Mouse (Mus musculus) kidney, embryonic 14.5 days (tissue): ENCODE data around the gene Ndufaf8. TPM values are rescaled to one million over a fixed set of nuclear protein-coding genes. Genes with fewer than 3 reads are reported as not detected.

Experiments used
- ATAC-seq: fragments of 200-750 bp; cut with Nextera tagmentation; 2 replicates; pipeline ENCODE4 v1.8.0; 2017; ENCODE audit warnings: moderate number of reproducible peaks, mild to moderate bottlenecking, moderate TSS enrichment, moderate library complexity; ENCODE audit not compliant: low FRiP score, low TSS enrichment
- H3K27ac ChIP-seq: fragments of 300-500 bp; sonication (generic); 2 replicates; pipeline ENCODE4 v1.5.1; 2014; ENCODE audit warnings: low read depth, mild to moderate bottlenecking, low read length, moderate library complexity, mixed read lengths
- H3K27me3 ChIP-seq: fragments of 300-500 bp; sonication (generic); 2 replicates; pipeline ENCODE4 v1.6.1; 2014; ENCODE audit warnings: mild to moderate bottlenecking, low read length; ENCODE audit not compliant: control insufficient read depth, insufficient read depth
- H3K36me3 ChIP-seq: fragments of 300-500 bp; sonication (generic); 2 replicates; pipeline ENCODE4 v1.6.1; 2014; ENCODE audit warnings: low read length, mixed read lengths; ENCODE audit not compliant: control insufficient read depth, insufficient read depth
- H3K4me1 ChIP-seq: fragments of 300-500 bp; sonication (generic); 2 replicates; pipeline ENCODE4 v1.6.1; 2014; ENCODE audit warnings: low read length, mixed read lengths; ENCODE audit not compliant: control insufficient read depth, insufficient read depth
- H3K4me2 ChIP-seq: fragments of 300-500 bp; sonication (generic); replicated peaks from 2 replicates; pipeline ENCODE4 v1.6.1; 2014; ENCODE audit warnings: low read depth, mild to moderate bottlenecking, low read length
- H3K4me3 ChIP-seq: fragments of 300-500 bp; sonication (generic); 2 replicates; pipeline ENCODE4 v1.5.1; 2014; ENCODE audit warnings: mild to moderate bottlenecking, low read length
- H3K9ac ChIP-seq: fragments of 300-500 bp; sonication (generic); 2 replicates; pipeline ENCODE4 v1.6.1; 2014; ENCODE audit warnings: low read depth, mild to moderate bottlenecking, low read length, moderate library complexity
- H3K9me3 ChIP-seq: fragments of 300-500 bp; sonication (generic); 2 replicates; pipeline ENCODE4 v1.6.1; 2016; ENCODE audit warnings: low read length; ENCODE audit not compliant: control insufficient read depth
- WGBS: fragments of 180-500 bp; shearing (Covaris S2); extraction: QIAGEN DNeasy Blood & Tissue Kit; methylation state at CpG from one replicate; pipeline ENCODE4 v1.1.7; 2014; 5-methylcytosine and 5-hydroxymethylcytosine counted together
- polyA plus RNA-seq: library from polyadenylated mRNA; unstranded; fragments of >200 nt; fragmentation: Nextera tagmentation; extraction: Ambion mirVana; gene quantifications from 2 replicates; pipeline ENCODE4 v1.2.1, GENCODE M21; 2014

Ndufaf8 gene
- polyA plus RNA-seq, 1 experiment from 2014 or later = 97.3 TPM

DNA sequence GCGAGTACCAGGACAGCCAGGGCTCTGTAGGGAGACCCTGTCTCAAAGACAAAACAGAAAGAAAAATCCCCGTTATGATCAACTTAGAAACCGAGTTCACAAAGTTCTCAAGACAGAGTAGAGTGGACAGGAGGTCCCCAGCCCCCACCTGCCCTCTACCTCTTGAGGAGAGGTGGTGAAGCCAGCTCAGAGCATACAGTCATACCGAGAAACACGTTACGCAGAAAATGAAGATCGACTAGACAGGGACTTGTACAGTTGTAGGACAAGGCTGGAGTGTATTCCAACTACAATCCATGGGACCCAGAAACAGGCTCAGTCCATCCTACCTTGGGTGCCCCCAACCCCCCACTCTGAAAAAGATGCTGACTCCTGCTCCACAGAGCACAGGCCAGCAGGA lies 20.4 kb downstream of the Ndufaf8 start:
- H3K9me3 ChIP-seq = no peaks in the 10 kb centered on the region
- no peak for ATAC-seq
- H3K4me3 ChIP-seq = no peak overlapping the region
- no peaks in the 10 kb centered on the region for H3K4me1 ChIP-seq
- H3K27me3 ChIP-seq = no peaks in the 10 kb centered on the region
- peaks cover 30% of the 10 kb centered on the region for H3K36me3 ChIP-seq
- no peak overlapping the region for H3K27ac ChIP-seq
- 91% methylated on average over 7 of the region's 7 CpGs for WGBS
- no peak overlapping the region for H3K4me2 ChIP-seq
- no peak overlapping the region for H3K9ac ChIP-seq

DNA sequence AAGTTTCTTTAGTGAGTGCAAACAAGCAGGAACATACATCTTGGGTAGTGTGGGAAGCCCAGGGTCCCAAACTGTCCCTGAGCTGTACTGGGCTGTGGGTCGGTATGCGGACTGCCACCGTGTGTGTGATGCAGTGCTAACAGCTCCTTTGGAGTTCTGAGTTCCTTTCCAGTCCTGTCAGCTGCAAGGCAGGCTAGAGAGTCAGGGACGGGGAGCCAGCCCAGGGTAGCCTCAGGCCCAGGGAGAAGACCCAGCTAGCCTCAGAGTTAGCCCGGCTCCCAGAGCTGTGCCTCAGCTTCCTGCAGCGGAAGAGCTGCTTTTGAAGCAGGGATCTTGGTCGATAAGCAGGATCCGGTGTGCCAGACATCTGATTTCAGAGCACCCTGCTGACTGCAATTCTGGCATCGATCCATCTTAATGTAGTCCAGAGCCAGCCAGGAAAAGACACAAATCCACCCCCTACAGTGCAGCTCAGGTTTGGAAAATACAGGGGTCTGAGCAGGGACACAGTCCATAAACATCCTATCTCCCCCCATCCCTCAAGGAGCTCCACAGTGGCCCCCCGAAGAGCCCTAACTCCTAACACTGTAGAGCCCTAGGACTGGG lies 21.3 kb downstream of the Ndufaf8 start:
- ATAC-seq = no peak
- Histone ChIP-seq H3K4me1 (no peaks in the 10 kb centered on the region), H3K9me3 (no peaks in the 10 kb centered on the region), H3K9ac (no peak overlapping the region), H3K36me3 (peaks cover 30% of the 10 kb centered on the region), H3K27me3 (no peaks in the 10 kb centered on the region), H3K4me2 (no peak overlapping the region), H3K4me3 (no peak overlapping the region), H3K27ac (no peak overlapping the region)
- WGBS = 90% methylated on average over 10 of the region's 10 CpGs

DNA sequence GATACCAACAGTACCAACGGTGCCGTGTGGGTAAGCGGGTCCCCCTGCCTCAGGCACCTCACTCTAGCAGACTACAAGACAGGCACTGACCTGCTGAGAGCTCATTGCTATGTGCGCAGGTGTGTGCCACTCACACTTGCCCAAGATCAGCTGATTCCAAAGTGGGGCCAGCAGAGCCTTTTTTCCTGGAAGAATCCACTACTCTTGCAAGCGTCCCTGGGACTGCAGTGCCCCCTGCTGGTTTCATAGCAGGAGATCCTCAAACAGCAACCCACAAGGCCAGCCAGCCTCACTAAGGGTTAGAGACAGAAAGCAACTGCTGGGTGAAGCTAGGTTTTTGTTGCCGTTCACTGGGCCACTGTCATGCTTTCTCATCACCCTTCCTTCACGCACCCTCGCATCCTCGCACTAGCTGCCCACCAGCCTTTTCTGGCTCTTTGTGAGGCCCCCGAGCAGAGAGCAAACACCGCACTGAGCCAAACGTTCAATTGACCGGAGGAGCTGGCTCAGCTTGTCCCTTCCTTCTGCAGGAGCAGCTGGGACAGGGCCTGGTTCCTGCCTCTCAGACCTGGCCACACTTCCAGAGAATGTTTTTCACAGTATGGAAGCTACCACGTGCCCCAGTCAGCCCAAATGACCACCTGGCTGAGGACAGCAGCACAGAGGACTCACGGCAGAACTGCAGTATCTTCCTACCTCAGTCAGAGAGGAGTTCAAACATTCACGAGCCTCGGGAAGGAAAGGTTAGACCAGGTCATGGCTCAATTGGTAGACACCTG lies 22.1 kb downstream of the Ndufaf8 start:
- H3K27ac ChIP-seq = no peak overlapping the region
- no peak for ATAC-seq
- H3K9me3 ChIP-seq = no peaks in the 10 kb centered on the region
- H3K27me3 ChIP-seq = no peaks in the 10 kb centered on the region
- H3K9ac ChIP-seq = no peak overlapping the region
- H3K4me1 ChIP-seq = no peaks in the 10 kb centered on the region
- H3K4me2 ChIP-seq = no peak overlapping the region
- WGBS = 80% methylated on average over 17 of the region's 17 CpGs
- H3K4me3 ChIP-seq = no peak overlapping the region
- H3K36me3 ChIP-seq = peaks cover 28% of the 10 kb centered on the region

DNA sequence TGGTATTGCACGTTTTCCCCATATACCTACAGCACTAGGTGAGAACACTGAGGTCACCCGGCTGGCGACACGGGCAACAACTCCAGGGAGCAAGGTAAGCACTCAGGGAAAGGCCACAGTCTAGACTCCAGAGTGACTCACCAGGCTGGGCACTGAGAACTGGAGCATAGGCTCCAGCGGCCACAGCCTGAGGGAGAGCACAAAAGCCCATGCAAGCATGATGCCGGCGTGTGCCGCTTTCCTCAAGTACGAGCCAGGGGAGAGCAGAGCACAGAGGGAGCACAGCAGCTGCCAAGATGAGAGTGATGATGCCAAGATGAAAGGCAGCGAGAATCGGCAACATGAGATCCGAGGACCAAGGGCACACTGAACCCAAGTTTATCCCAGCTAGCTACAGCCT lies 23.4 kb downstream of the Ndufaf8 start:
- Histone ChIP-seq H3K4me3 (no peak overlapping the region), H3K27ac (no peak overlapping the region), H3K4me1 (no peaks in the 10 kb centered on the region), H3K9ac (no peak overlapping the region), H3K4me2 (no peak overlapping the region), H3K9me3 (no peaks in the 10 kb centered on the region), H3K36me3 (peaks cover 24% of the 10 kb centered on the region), H3K27me3 (no peaks in the 10 kb centered on the region)
- 80% methylated on average over 12 of the region's 12 CpGs for WGBS
- ATAC-seq = no peak

DNA sequence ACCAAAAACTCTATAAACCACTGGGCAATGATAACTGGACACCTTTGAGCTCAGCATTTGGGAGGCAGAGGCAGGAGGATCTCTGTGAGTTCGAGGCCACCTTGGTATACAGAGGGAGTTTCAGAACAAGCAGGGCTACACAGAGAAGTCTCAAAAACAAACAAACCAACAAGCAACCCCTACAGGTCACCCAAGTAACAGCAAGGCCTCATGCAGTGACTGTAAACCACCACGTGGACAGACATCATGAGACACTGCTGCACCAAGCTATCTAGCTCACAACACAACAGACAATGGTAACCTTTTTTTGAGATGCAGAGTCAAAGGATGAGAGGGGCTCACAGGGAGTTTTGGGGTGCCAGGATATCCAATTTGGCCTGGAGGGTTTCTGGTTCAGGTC lies 28.1 kb downstream of the Ndufaf8 start:
- H3K9me3 ChIP-seq = no peaks in the 10 kb centered on the region
- H3K4me3 ChIP-seq = no peak overlapping the region
- WGBS = 82% methylated on average over 2 of the region's 2 CpGs
- H3K9ac ChIP-seq = no peak overlapping the region
- no peak overlapping the region for H3K4me2 ChIP-seq
- no peak overlapping the region for H3K27ac ChIP-seq
- H3K27me3 ChIP-seq = no peaks in the 10 kb centered on the region
- H3K36me3 ChIP-seq = peaks cover 51% of the 10 kb centered on the region
- ATAC-seq = no peak
- no peaks in the 10 kb centered on the region for H3K4me1 ChIP-seq

DNA sequence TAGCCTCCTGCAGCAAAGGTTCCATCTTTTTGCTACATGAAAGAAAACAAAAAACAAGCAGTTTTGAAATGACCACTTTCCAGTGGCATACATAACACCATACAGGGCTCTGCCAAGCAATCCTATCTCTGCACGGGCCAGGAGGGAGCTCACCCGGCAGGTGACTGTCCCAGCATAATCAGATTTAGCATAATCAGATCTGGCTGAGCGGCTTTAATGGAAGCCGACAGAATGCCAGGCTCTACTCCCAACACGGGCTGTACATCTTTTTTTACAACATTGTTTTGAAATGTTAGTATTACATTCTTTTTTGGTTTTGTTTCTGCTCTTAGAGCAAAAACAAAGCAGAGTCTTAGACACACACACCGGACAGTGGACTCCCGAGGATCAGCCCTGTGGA lies 30.6 kb downstream of the Ndufaf8 start:
- no peak for ATAC-seq
- no peak overlapping the region for H3K9ac ChIP-seq
- H3K4me3 ChIP-seq = no peak overlapping the region
- H3K9me3 ChIP-seq = no peaks in the 10 kb centered on the region
- peaks cover 60% of the 10 kb centered on the region for H3K36me3 ChIP-seq
- no peak overlapping the region for H3K27ac ChIP-seq
- H3K4me1 ChIP-seq = no peaks in the 10 kb centered on the region
- 77% methylated on average over 7 of the region's 7 CpGs for WGBS
- H3K27me3 ChIP-seq = no peaks in the 10 kb centered on the region
- no peak overlapping the region for H3K4me2 ChIP-seq

DNA sequence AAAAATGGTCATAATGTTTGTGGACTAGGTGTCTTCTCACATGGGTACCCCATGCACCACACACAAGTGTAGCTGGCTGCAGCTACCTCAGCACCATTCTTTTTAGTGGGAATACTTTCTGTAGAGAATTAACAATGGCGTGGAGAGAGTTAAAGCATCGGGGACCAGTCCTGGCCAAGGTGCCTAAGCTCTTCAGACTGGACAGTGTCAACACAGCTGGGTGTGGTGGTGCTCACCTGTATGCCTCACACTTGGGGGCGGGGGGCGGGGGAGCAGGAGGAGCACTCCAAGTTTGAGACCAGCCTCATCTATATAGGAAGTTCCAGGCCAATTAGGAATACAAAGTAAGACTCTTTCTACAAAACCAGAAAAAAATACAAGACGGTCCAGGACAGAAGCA lies 35.4 kb downstream of the Ndufaf8 start:
- Histone ChIP-seq H3K4me1 (peaks cover 10% of the 10 kb centered on the region), H3K27me3 (no peaks in the 10 kb centered on the region), H3K9me3 (no peaks in the 10 kb centered on the region), H3K4me3 (no peak overlapping the region), H3K4me2 (no peak overlapping the region), H3K36me3 (peaks cover 41% of the 10 kb centered on the region), H3K9ac (no peak overlapping the region), H3K27ac (no peak overlapping the region)
- WGBS = 93% methylated on average over 5 of the region's 5 CpGs
- ATAC-seq = no peak

DNA sequence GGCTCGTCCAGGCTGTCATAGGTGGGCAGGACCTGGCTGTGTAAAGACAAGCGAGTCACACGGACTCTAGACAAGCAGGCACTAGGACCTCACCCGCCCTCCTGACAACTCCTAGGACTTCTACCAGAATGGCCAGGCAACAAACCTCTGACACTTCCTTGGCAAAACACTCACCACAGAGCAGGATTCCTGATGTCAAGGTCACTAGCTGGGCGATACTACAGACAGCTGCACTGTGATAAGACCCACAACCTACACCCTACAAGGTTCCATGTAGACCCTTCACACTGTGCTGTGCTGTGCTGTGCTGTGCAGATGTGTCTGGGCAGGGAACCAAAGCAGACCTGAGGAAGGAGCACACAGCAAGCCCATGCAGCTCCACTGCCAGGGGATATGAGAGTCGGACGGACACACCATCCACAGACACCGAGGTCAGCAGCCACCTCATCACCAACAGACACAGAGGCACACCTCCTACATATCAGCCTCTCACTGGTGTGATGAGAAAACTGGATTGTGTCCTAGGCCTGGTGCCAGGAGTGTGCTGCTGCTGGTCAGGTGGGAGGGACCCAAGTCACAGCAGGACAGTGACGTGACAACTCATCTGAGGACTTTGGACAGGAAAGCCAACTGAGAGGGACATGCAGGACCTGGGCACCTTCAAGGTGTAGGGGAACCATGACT lies 36.3 kb downstream of the Ndufaf8 start:
- H3K36me3 ChIP-seq = peaks cover 36% of the 10 kb centered on the region
- no peaks in the 10 kb centered on the region for H3K27me3 ChIP-seq
- no peak overlapping the region for H3K9ac ChIP-seq
- no peak for ATAC-seq
- H3K4me3 ChIP-seq = no peak overlapping the region
- WGBS = 90% methylated on average over 9 of the region's 9 CpGs
- no peaks in the 10 kb centered on the region for H3K9me3 ChIP-seq
- H3K27ac ChIP-seq = no peak overlapping the region
- H3K4me2 ChIP-seq = no peak overlapping the region
- peaks cover 10% of the 10 kb centered on the region for H3K4me1 ChIP-seq

DNA sequence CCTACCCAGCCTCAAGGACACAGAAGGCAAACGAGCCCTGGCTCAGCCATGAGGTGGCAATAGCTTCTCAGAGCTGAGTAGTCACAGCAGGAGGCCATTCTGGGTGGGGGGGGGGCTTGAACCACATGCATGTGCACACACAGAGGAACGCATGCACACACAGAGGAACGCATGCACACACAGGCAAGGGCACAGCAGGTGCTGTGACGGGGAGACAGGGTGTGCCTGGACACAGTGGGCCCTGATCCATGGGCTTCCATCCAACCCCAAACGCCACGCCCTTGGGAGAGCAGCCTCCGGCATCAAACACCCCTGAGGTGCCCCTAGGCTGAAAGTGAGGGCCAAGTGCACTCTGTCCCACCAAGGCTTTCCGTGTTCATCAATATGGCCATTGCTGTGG lies 37.5 kb downstream of the Ndufaf8 start:
- Histone ChIP-seq H3K9me3 (no peaks in the 10 kb centered on the region), H3K4me2 (no peak overlapping the region), H3K9ac (no peak overlapping the region), H3K36me3 (peaks cover 28% of the 10 kb centered on the region), H3K27me3 (no peaks in the 10 kb centered on the region), H3K4me1 (peaks cover 10% of the 10 kb centered on the region), H3K4me3 (no peak overlapping the region), H3K27ac (no peak overlapping the region)
- ATAC-seq = no peak
- WGBS = 89% methylated on average over 8 of the region's 8 CpGs
